Mouse (Mus musculus) brain, embryonic 14.5 days (tissue): ENCODE measurements around the gene Gm20695.

Experiments
- CTCF ChIP-seq: fragments of 200-500 bp; IDR thresholded peaks from 2 replicates; pipeline ENCODE4 v1.5.1; 2012; ENCODE audit warnings: inconsistent platforms, mild to moderate bottlenecking, moderate library complexity, borderline replicate concordance; ENCODE audit not compliant: insufficient read depth, insufficient read length; ENCODE audit errors: extremely low read depth
- POLR2A ChIP-seq: fragments of 200-500 bp; IDR thresholded peaks from 2 replicates; pipeline ENCODE4 v1.6.1; 2012; ENCODE audit warnings: mild to moderate bottlenecking, inconsistent platforms, borderline replicate concordance; ENCODE audit not compliant: poor library complexity, insufficient read depth, insufficient read length, severe bottlenecking; ENCODE audit errors: extremely low read depth

DNA sequence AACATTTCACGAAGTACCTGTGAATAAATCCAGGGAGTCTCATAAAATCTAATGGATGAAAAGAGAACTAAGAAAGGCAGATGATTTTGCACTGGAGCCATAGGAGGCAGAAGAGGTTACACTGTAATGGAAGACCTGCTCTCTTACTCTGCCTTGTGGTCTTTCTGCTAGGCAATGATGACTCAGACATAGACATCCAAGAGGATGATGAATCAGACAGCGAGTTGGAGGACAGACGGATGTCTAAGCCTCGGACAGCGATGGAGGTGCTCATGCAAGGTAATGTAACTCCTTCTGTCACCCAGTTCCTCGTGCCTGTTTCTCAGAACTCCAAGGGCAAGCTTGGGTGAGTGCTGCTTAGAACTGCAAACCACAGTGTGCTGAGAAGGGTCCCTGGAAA lies 49.1 kb downstream of the Gm20695 start:
- TF ChIP-seq POLR2A (no peak), CTCF (no peak)
